Mouse (Mus musculus) CH12.LX (cell line): Measurements from ENCODE around the gene Prkag2. TPM values are rescaled to one million over a fixed set of nuclear protein-coding genes. Genes with fewer than 3 reads are reported as not detected.

Source experiments
- DNase-seq: peaks from one replicate; pipeline ENCODE4 v3.0.0-alpha.2; 2013; ENCODE audit errors: extremely low read depth
- H3K27ac ChIP-seq: 2 replicates; pipeline ENCODE4 v1.5.1; 2012; ENCODE audit warnings: low read depth, mild to moderate bottlenecking, control low read depth, moderate library complexity; ENCODE audit not compliant: insufficient read depth
- H3K27me3 ChIP-seq: replicated peaks from 2 replicates; pipeline ENCODE3; 2012; ENCODE audit warnings: inconsistent platforms
- H3K36me3 ChIP-seq, 2 experiments: replicated peaks in 1 of 2; 2 replicates each; pipeline versions ENCODE3 to v1.6.1; 2012; ENCODE audit warnings: inconsistent platforms in 1 of 2, low read length in 1 of 2, mild to moderate bottlenecking in 1 of 2, mixed read lengths in 1 of 2, moderate library complexity in 1 of 2; ENCODE audit not compliant: control insufficient read depth in 1 of 2, insufficient read depth in 1 of 2
- H3K4me1 ChIP-seq, 2 experiments: 2 replicates each; pipeline ENCODE4 v1.6.1; 2012; ENCODE audit warnings: inconsistent platforms in 1 of 2, moderate library complexity in 1 of 2; ENCODE audit not compliant: insufficient read depth in 2 of 2, control insufficient read depth in 1 of 2
- H3K4me2 ChIP-seq: 2 replicates; pipeline ENCODE4 v1.6.1; 2012; ENCODE audit warnings: low read depth, mild to moderate bottlenecking, control low read depth; ENCODE audit not compliant: poor library complexity, insufficient read depth, severe bottlenecking
- H3K4me3 ChIP-seq, 3 experiments: fragments of 150-350 bp in 1 of 3; sonication (generic) in 1 of 3; replicated peaks in 1 of 3; 2 replicates each; pipeline versions ENCODE3 to v1.5.1; 2011 to 2012; ENCODE audit warnings: low read depth in 2 of 3, low read length in 2 of 3, mild to moderate bottlenecking in 2 of 3, moderate library complexity in 2 of 3, control low read depth in 1 of 3, improper control_type of control experiment in 1 of 3, inconsistent platforms in 1 of 3, mixed read lengths in 1 of 3; ENCODE audit not compliant: poor library complexity in 1 of 3
- H3K79me2 ChIP-seq: replicated peaks from 2 replicates; pipeline ENCODE4 v1.6.1; 2012; ENCODE audit warnings: mild to moderate bottlenecking, moderate library complexity; ENCODE audit not compliant: control insufficient read depth, poor library complexity, insufficient read depth, severe bottlenecking; ENCODE audit errors: extremely low read depth
- H3K9ac ChIP-seq: 2 replicates; pipeline ENCODE4 v1.6.1; 2012; ENCODE audit warnings: low read depth, mild to moderate bottlenecking, control low read depth, moderate library complexity; ENCODE audit not compliant: insufficient read depth
- H3K9me3 ChIP-seq: replicated peaks from 2 replicates; pipeline ENCODE3; 2012; ENCODE audit warnings: low read length, inconsistent platforms, mixed read lengths
- BHLHE40 ChIP-seq: IDR thresholded peaks from 2 replicates; pipeline ENCODE4 v1.6.1; 2011; ENCODE audit warnings: mild to moderate bottlenecking, low read depth, low read length, improper control_type of control experiment
- ELF1 ChIP-seq: IDR thresholded peaks from 2 replicates; pipeline ENCODE4 v1.6.1; 2014; ENCODE audit warnings: low read depth, mild to moderate bottlenecking, inconsistent platforms, low read length, improper control_type of control experiment
- EP300 ChIP-seq: IDR thresholded peaks from 2 replicates; pipeline ENCODE4 v1.6.1; 2011; ENCODE audit warnings: low read length, improper control_type of control experiment
- GABPA ChIP-seq: IDR thresholded peaks from 2 replicates; pipeline ENCODE4 v1.6.1; 2012; ENCODE audit warnings: low read depth, low read length, improper control_type of control experiment, inconsistent platforms; ENCODE audit not compliant: insufficient replicate concordance
- IRF4 ChIP-seq: IDR thresholded peaks from 2 replicates; pipeline ENCODE4 v1.6.1; 2014; ENCODE audit warnings: low read depth, mild to moderate bottlenecking, inconsistent platforms, low read length, improper control_type of control experiment
- KAT2A ChIP-seq: IDR thresholded peaks from 2 replicates; pipeline ENCODE4 v1.6.1; 2012; ENCODE audit warnings: low read length, improper control_type of control experiment, inconsistent platforms; ENCODE audit not compliant: insufficient replicate concordance
- MAX ChIP-seq: IDR thresholded peaks from 2 replicates; pipeline ENCODE4 v1.6.1; 2011; ENCODE audit warnings: low read length, improper control_type of control experiment
- MAZ ChIP-seq: IDR thresholded peaks from 2 replicates; pipeline ENCODE4 v1.6.1; 2012; ENCODE audit warnings: low read depth, mild to moderate bottlenecking, inconsistent platforms, low read length, improper control_type of control experiment, moderate library complexity
- MXI1 ChIP-seq: IDR thresholded peaks from 2 replicates; pipeline ENCODE4 v1.6.1; 2011; ENCODE audit warnings: mild to moderate bottlenecking, low read depth, low read length, improper control_type of control experiment
- MYC ChIP-seq: IDR thresholded peaks from 2 replicates; pipeline ENCODE4 v1.6.1; 2011; ENCODE audit warnings: low read depth, mild to moderate bottlenecking, improper control_type of control experiment, low read length
- NELFE ChIP-seq: IDR thresholded peaks from 2 replicates; pipeline ENCODE4 v1.6.1; 2011; ENCODE audit warnings: low read depth, low read length, improper control_type of control experiment
- NRF1 ChIP-seq: IDR thresholded peaks from 2 replicates; pipeline ENCODE4 v1.6.1; 2014; ENCODE audit warnings: low read depth, mild to moderate bottlenecking, inconsistent platforms, low read length, improper control_type of control experiment, moderate library complexity
- POLR2A ChIP-seq: IDR thresholded peaks from 2 replicates; pipeline ENCODE4 v1.6.1; 2011; ENCODE audit warnings: low read depth, mild to moderate bottlenecking, improper control_type of control experiment, low read length
- POLR2AphosphoS2 ChIP-seq: IDR thresholded peaks from 2 replicates; pipeline ENCODE4 v1.6.1; 2011; ENCODE audit warnings: low read depth, low read length, improper control_type of control experiment
- SIN3A ChIP-seq: IDR thresholded peaks from 2 replicates; pipeline ENCODE4 v1.6.1; 2012; ENCODE audit warnings: low read length, improper control_type of control experiment, inconsistent platforms
- TBP ChIP-seq: conservative IDR thresholded peaks from 2 replicates; pipeline ENCODE4 v1.6.1; 2011; ENCODE audit warnings: low read depth, low read length, improper control_type of control experiment
- TCF12 ChIP-seq: IDR thresholded peaks from 2 replicates; pipeline ENCODE4 v1.6.1; 2014; ENCODE audit warnings: low read depth, mild to moderate bottlenecking, inconsistent platforms, low read length, improper control_type of control experiment
- ZC3H11A ChIP-seq: IDR thresholded peaks from 2 replicates; pipeline ENCODE4 v1.6.1; 2012; ENCODE audit warnings: low read depth, mild to moderate bottlenecking, inconsistent platforms, low read length, improper control_type of control experiment
- ZKSCAN1 ChIP-seq: IDR thresholded peaks from 2 replicates; pipeline ENCODE4 v1.6.1; 2012; ENCODE audit warnings: low read depth, inconsistent platforms, low read length, improper control_type of control experiment, borderline replicate concordance
- dilution Hi-C: fragments of 300-500 bp; cut with MboI; formaldehyde crosslinking; loops from 2 replicates; pipeline ENCODE4 v1.14.3; 2020; ENCODE audit warnings: low sequenced_read_pairs; ENCODE audit not compliant: extremely low pct_unique_long_range_greater_than_20kb, extremely low pct_ligation_motif_present
- in situ Hi-C: fragments of 300-500 bp; cut with MboI; formaldehyde crosslinking; loops from 3 replicates; pipeline ENCODE4 v1.14.3; 2019; ENCODE audit warnings: low sequenced_read_pairs, low pct_ligation_motif_present, low pct_unique_long_range_greater_than_20kb, mixed read lengths
- polyA plus RNA-seq: library from polyadenylated mRNA; unstranded; fragments of >175 nt; gene quantifications from 2 replicates; pipeline ENCODE4 v1.2.1, GENCODE M21; 2012; ENCODE audit warnings: low read depth; ENCODE audit not compliant: insufficient read length
- total RNA-seq, 2 experiments: library from RNA; depleted of rRNA; stranded (reverse); fragments of 300-350 nt in 1 of 2; fragments of >200 nt in 1 of 2; gene quantifications; 2 replicates each; pipeline ENCODE4 v1.2.3; 2012 to 2014

The Prkag2 gene
- total and polyA plus RNA-seq, 3 experiments = 4.6 to 21.2 (median 8.8) TPM

GRCm38 (mm10) chr5:25081545-25081944, 18.9 kb downstream of the Prkag2 start:
- H3K9ac ChIP-seq = peak overlapping the region; percentile 5; the same call in 1 of the 2 replicates
- H3K27me3 ChIP-seq = no peaks in the 10 kb centered on the region
- TF ChIP-seq EP300 (peak; percentile 44), POLR2A (peak; percentile 74), TBP (peak; percentile 58; the same call in 1 of the 2 replicates), ZC3H11A (no peak), NRF1 (peak; percentile 80), MXI1 (peak; percentile 59; the same call in 1 of the 2 replicates), SIN3A (0 out of 2 replicates have a peak, but pooled peaks have one; percentile 30), KAT2A (no peak), NELFE (peak; percentile 77), GABPA (no peak), IRF4 (0 out of 2 replicates have a peak, but pooled peaks have one; percentile 22), ELF1 (peak; percentile 64), MAX (peak; percentile 83), TCF12 (peak; percentile 49; the same call in 1 of the 2 replicates), BHLHE40 (peak; percentile 80), MYC (peak; percentile 85)
- peaks cover 24 to 39% of the 10 kb centered on the region in 2 experiments for H3K4me1 ChIP-seq
- in situ Hi-C loops (no loop called here), dilution Hi-C loops (no loop called here)
- H3K27ac ChIP-seq = no peak overlapping the region
- H3K9me3 ChIP-seq = no peaks in the 10 kb centered on the region
- H3K36me3 ChIP-seq = peaks cover 0 to 5% of the 10 kb centered on the region in 2 experiments
- no peaks in the 10 kb centered on the region for H3K79me2 ChIP-seq
- DNase-seq = peak; percentile 90
- peak overlapping the region; percentile 65; the same call in 1 of the 2 replicates for H3K4me2 ChIP-seq
- peak overlapping the region in 1 of 3 experiments; percentile 39 for H3K4me3 ChIP-seq

- Histone ChIP-seq H3K9me3 (no peaks in the 10 kb centered on the region), H3K9ac (peak overlapping the region; percentile 5; the same call in 1 of the 2 replicates), H3K36me3 (peaks cover 0 to 5% of the 10 kb centered on the region in 2 experiments), H3K4me3 (peak overlapping the region in 1 of 3 experiments; percentile 39), H3K4me1 (peaks cover 18 to 34% of the 10 kb centered on the region in 2 experiments), H3K4me2 (peak overlapping the region; percentile 65; the same call in 1 of the 2 replicates), H3K27me3 (no peaks in the 10 kb centered on the region), H3K79me2 (no peaks in the 10 kb centered on the region), H3K27ac (no peak overlapping the region)
- dilution Hi-C loops (no loop called here), in situ Hi-C loops (no loop called here)
- no peak for TF ChIP-seq ZC3H11A
- TF ChIP-seq SIN3A = no peak
- TF ChIP-seq MAZ = no peak
- no peak for TF ChIP-seq EP300
- TF ChIP-seq POLR2AphosphoS2 = no peak
- no peak for TF ChIP-seq ZKSCAN1
- DNase-seq = no peak
Measured at GRCm38 (mm10) chr5:25080994-25081393, 19.4 kb downstream of the Prkag2 start.
